Mouse (Mus musculus) frontal cortex, postnatal 14 days (tissue): Measurements from ENCODE around the gene Stfa2l1.
"Not testable (repeated sequence)": the region's sequence is repeated elsewhere in the genome, so short reads cannot be mapped to it uniquely, and the experiment has no call there.

Experiments
- DNase-seq, 2 experiments: peaks; one replicate each; pipeline ENCODE4 v3.0.0; 2022; ENCODE audit warnings: low spot score in 2 of 2

Gene Stfa2l1

DNA sequence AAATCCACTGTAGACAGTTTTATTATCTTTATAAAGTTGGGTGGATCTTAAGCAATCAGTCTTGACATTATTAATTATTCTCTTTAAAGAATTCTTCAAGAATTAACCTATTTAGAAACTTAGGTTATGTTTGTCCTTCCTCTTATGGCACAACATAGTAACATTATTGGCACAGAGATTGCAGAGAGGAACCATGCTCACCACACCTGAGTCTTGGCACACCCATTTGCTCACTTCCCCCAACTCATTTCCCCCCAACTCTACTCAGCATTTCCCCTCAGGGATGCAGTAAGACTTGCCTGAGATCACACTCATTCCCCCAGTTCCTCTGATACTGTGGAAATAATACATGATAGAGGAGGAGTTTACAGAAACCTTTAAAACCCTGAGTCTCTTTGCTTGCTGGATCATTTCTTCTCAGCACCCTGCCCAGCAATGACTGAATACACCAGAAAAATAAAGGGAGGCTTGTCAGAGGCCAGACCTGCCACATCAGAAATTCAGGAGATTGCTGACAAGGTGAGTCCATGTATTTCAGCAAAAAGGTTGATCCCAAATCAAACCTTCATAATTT lies at the start of gene Stfa2l1:
TSS of gene Stfa2l1 (plus strand) at position 410 of the 574 bp plus-strand sequence.
- no peak for DNase-seq

DNA sequence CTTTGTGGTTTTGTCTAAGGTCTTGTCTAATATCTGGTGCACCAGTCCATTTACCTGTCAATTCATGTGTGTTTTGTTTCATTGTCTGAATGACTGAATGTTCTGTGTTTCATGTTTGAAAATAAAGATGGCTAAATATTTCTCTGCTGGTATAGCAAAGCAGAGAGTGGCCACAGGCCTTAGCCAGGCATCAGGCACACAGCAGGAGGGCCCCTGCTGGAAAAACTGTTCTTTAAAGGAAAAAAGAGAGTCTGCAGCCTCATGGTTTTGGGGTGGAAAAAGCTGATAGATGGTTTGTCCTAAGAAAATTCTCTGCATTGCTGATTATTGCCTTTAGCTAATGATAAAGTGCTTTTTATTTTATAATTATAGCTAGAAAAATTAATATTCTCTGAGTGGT lies 45.1 kb upstream of the Stfa2l1 start:
- DNase-seq: not testable (repeated sequence)

DNA sequence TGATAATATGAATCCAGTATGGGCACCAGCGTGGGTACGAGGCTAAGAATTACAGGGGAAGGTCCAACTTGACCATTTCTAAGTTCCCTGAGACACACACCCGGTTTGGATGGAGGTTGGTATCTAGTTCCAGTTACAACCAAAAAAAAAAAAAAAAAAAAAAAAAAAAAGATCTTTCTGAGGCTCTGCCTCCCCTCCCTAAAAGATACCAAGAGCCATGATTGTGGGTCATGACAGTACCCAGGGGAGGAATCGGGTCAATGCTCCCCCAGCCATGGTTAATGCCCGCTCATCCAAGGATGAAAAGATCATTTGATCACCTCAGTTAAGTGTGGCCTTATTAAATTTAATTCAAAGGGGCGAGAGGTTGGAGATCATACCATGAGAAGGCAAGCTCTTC lies 40.9 kb upstream of the Stfa2l1 start:
- DNase-seq: not testable (repeated sequence)

DNA sequence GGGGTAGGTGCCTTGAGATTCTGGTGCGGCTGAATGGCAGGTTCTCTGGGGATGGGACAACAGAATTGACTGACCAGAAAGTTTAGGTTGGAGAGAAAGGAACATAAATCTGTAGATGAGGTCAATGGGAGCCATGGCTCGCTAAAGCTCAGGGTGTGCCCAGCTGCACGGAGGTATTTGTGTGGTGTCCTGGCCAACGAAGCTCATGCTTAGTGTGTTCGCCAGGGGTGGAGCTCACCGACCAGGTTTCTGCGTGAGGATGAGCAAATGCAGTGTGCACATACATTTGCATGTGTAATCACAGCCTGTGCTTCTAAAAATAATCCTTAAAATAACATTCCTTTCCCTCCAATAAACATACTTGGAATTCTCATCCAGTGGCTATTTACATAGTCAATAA lies 28.5 kb upstream of the Stfa2l1 start:
- no peak for DNase-seq

DNA sequence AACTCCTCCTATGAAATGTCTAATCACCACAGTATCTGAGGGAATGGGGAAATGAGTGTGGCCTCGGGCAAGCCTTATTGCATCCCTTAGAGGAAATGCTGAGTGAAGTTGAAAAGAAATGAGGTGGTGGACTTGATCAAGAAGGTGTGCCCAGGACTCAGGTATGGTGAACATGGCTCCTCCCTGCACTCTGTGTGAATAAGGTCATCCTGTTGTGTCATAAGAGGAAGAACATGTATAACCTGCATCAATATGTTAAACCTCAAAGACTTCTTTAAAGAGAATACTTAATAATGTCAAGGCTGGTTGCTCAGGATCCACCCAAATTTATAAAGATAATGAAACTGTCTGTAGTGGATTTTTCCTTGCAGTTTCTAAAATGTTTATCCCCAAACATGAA lies 25.5 kb upstream of the Stfa2l1 start, which contains the start of gene Csta1:
TSS of gene Csta1 (minus strand) at position 101 of the 400 bp plus-strand sequence.
- DNase-seq: no peak

DNA sequence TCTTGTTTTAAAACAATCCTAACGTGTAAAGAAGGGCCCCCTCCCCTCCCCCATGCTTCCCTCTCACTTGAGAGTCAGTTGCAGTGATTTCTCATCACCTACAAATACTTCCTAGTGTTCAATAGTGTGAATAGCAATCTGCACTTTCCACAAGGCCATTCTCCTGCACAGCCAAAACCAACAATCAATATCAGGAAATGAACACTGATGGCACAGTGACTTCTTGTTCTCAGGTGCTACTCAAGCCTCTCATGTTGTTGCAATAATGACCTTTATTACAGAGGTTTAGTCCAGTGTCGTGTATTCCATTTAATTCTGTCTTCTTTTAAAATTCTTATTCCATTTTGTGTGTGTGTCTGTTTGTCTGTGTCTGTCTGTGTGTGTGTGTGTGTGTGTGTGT lies 18.4 kb upstream of the Stfa2l1 start:
- DNase-seq: no peak

DNA sequence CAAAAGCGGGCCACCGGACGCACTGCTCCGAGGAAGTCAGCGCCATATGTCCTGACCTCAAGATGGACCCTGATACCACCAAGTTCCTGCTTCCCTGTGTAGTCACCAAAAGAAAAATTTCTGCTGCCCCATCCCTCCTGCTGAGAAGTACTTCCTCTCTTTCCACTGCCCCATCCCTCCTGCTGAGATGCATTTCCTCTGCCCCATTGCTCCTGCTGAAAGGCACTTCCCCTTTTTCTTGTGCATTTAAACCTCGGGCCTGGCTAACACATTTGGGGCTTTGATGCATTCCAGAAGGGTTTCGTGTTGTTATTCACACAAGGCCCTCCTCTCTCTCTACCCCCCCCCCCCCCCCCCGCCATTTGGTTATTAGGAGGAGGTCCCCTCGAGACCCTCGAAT lies 11.2 kb downstream of the Stfa2l1 start:
- not testable (repeated sequence) for DNase-seq

DNA sequence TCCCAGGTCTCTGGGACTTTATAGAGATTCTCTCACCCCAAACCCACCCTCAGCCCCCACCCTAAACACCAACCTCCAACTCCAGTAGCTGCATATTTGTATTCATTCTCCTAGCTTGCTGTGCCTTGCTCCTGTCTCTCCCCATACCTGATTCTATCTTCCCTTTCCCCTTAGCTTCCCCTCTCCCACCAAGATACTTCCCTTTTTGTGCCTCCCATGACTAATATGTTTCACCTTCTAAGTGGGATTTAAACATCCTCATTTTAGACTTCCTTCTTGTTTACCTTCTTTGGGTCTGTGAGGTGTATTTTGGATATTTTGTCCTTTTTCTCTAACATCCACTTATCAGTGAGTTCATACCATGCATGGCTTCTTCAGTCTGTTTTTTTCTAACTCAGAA lies 19.5 kb downstream of the Stfa2l1 start:
- DNase-seq: no peak

DNA sequence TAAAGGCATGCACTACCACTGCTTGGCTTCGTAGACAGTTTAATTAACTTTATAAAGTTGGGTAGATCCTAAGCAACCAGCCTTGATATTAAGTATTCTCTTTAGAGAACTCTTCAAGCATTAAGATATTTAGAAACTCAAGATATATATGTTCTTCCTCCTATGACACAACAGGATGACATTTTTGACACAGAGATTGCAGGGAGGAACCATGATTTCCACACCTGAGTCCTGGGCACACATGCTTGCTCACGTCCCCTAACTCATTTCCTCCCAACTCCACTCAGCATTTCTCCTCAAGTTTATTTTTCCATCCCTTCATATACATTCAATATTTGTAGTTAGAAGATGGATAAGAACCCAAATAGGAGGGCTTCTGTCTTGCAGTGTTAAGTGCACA lies 23.3 kb downstream of the Stfa2l1 start:
- DNase-seq: no peak

DNA sequence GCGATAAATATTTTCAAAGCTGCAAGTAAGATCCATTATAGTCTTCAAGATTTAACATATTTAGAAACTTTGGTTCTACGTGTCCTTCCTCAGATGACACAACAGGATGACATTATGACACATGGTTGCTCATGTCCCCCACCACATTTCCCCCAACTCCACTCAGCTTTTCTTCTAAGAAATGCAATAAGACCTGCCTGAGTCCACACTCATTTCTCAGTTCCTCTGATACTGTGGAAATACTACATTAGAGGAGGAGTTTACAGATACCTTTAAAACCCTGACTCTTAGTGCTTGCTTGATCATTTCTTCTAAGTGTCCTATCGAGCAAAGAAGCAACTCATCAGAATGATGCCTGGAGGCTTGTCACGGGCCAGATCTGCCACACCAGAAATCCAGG lies 27.3 kb downstream of the Stfa2l1 start, which contains the start of gene Gm5483:
TSS of gene Gm5483 (plus strand) at position 301 of the 400 bp plus-strand sequence.
- not testable (repeated sequence) for DNase-seq

DNA sequence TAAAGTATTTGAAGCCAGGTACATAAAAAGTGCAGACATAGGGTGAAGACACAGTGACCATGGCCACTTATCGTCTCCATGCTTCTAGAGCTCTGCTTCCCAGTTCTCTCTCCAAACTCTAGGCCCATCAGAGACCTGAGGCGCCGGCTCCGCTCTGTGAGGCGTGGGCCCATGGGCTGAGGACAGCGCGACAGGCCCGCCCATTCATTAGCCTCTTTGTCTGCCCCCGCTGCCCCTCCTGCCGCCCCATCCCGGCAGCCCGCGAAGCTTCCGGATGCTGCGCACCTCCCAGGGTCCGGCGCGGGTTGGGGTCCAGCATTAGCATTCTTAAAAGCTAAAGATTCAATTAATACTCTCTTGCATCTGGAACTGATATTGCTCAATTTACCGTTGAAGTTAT lies 42.6 kb downstream of the Stfa2l1 start:
- DNase-seq: no peak

DNA sequence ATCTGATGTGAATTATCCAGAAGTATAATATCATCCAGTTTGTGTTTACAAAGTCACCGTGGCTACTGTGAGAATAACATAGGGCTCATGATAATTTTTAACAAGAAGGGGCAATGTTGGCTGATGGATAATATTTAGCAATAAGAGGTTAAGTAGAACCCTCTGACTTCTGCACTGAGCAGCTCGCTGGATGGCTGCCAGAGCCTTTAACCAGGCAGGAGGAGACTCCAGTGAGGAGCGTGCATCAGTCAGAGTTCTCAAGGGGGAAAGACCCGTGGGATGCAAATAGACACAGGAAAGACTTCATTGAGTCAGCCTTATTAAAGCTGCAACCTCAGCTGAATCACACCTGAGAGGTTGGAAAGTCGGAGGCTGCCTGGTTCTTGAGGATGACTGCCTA lies 47.2 kb downstream of the Stfa2l1 start:
- no peak for DNase-seq

DNA sequence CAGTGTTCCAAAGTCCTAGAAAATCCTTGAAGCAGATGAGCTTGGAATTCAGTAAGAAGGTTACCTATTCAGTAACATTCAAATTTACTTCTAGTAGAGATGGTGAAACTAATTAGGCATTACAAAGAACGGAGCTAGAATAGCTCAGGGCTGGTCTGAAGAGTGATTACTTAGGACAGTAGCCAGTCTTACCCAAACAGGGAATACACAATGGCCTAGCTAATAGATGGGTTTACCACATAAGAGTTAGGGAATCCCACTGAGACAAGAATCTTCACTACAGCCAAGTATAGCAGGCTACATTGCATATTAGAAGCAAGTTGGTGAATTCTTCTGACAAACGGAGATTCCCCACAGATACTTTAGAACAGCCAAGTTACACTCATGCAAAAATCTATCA lies 49.1 kb downstream of the Stfa2l1 start:
- not testable (repeated sequence) for DNase-seq

DNA sequence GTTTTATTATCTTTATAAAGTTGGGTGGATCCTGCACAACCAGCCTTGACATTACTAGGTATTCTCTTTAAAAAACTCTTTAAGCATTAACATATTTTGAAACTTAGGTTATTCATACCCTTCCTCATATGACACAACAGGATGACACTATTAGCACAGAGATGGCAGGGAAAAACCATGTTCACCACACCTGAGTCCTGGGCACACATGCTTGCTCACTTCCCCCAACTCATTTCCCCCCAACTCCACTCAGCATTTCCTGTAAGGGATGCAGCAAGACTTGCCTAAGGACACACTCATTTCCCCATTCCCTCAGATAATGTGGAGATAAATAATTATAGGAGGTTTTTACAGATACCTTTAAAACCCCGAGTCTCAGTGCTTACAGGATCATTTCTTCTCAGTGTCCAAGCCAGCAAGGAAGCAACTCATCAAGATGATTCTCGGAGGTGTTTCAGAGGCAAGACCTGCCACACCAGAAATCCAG lies 53.4 kb downstream of the Stfa2l1 start, which contains the start of gene Gm5416:
TSS of gene Gm5416 (plus strand) at position 437 of the 487 bp plus-strand sequence.
- DNase-seq: no peak
